In genomic region chr1:60179932-60180783, GRCm38 (mm10) we compare ENCODE assay signal across 8 mouse cellular contexts. TPM values are rescaled to one million over a fixed set of nuclear protein-coding genes. Genes with fewer than 3 reads are reported as not detected.
DNase-seq lines count a peak whose midpoint lies in the region; ATAC-seq lines count a peak whose summit lies in the region.

TSS of gene Nbeal1 (plus strand) at chr1:60180599.

- peak within 1 kb of the TSS; percentile 95 for H3K9ac ChIP-seq in heart, embryonic 13.5 days
- H3K9ac ChIP-seq in liver, embryonic 12.5 days, result peak within 1 kb of the TSS; percentile 93
- peak within 1 kb of the TSS; percentile 91 for H3K9ac ChIP-seq in stomach, embryonic 15.5 days

- no peaks in the 10 kb centered on the region for H3K9me3 ChIP-seq in heart, embryonic 13.5 days
- no peaks in the 10 kb centered on the region for H3K9me3 ChIP-seq in liver, embryonic 12.5 days (replicated peaks)
- no peaks in the 10 kb centered on the region for H3K9me3 ChIP-seq in stomach, embryonic 15.5 days

- no peaks in the 10 kb centered on the region for H3K4me1 ChIP-seq in brown adipose tissue, adult 24 weeks (ENCODE audit: control insufficient read depth, insufficient read depth, insufficient read length, low read length)
- peaks cover 17% of the 10 kb centered on the region for H3K4me1 ChIP-seq in heart, embryonic 13.5 days
- H3K4me1 ChIP-seq in liver, embryonic 12.5 days, result peaks cover 19% of the 10 kb centered on the region
- no peaks in the 10 kb centered on the region for H3K4me1 ChIP-seq in stomach, embryonic 15.5 days

- H3K27me3 ChIP-seq in heart, embryonic 13.5 days (replicated peaks), result no peaks in the 10 kb centered on the region
- H3K27me3 ChIP-seq in liver, embryonic 12.5 days (replicated peaks), result no peaks in the 10 kb centered on the region
- H3K27me3 ChIP-seq in stomach, embryonic 15.5 days (replicated peaks), result no peaks in the 10 kb centered on the region

- peak; percentile 96 for DNase-seq in CD4-positive, CD25-positive, alpha-beta regulatory T cell, adult 2 months (ENCODE audit: low read depth, low spot score)
- DNase-seq in fat pad, adult 2 months (ENCODE audit: extremely low read depth, low read depth, low spot score), result peak; percentile 19
- DNase-seq in kidney, postnatal 10 days, result peak; percentile 100
- DNase-seq in natural killer cell, adult 2 months (ENCODE audit: low spot score in 2 of 2), result peak; percentile 98 to 99

- peak within 1 kb of the TSS; percentile 93 for H3K4me3 ChIP-seq in brown adipose tissue, adult 24 weeks (ENCODE audit: insufficient read depth, low read depth, low read length)
- H3K4me3 ChIP-seq in heart, embryonic 13.5 days, result peak within 1 kb of the TSS; percentile 92
- peak within 1 kb of the TSS; percentile 88 for H3K4me3 ChIP-seq in liver, embryonic 12.5 days
- peak within 1 kb of the TSS; percentile 95 for H3K4me3 ChIP-seq in stomach, embryonic 15.5 days (replicated peaks)

- H3K4me2 ChIP-seq in heart, embryonic 13.5 days, result peak within 1 kb of the TSS; percentile 70
- peak within 1 kb of the TSS; percentile 94 for H3K4me2 ChIP-seq in liver, embryonic 12.5 days
- H3K4me2 ChIP-seq in stomach, embryonic 15.5 days, result peak within 1 kb of the TSS; percentile 57

- H3K27ac ChIP-seq in brown adipose tissue, adult 24 weeks (replicated peaks; ENCODE audit: low read depth, low read length), result peak within 1 kb of the TSS; percentile 99
- peak within 1 kb of the TSS; percentile 99 for H3K27ac ChIP-seq in heart, embryonic 13.5 days (replicated peaks)
- peak within 1 kb of the TSS; percentile 88 for H3K27ac ChIP-seq in liver, embryonic 12.5 days
- H3K27ac ChIP-seq in stomach, embryonic 15.5 days, result peak within 1 kb of the TSS; percentile 96

- ATAC-seq in heart, embryonic 13.5 days (ENCODE audit: extremely low read depth, insufficient number of reproducible peaks, low FRiP score, low TSS enrichment), result peak; percentile 99
- peak; percentile 99 for ATAC-seq in liver, embryonic 12.5 days
- ATAC-seq in stomach, embryonic 15.5 days (ENCODE audit: insufficient read depth, low FRiP score, low read depth), result peak; percentile 98

- H3K36me3 ChIP-seq in heart, embryonic 13.5 days, result 0 out of 2 replicates have a peak, but pooled peaks cover 4% of the 10 kb centered on the region
- H3K36me3 ChIP-seq in liver, embryonic 12.5 days, result no peaks in the 10 kb centered on the region
- H3K36me3 ChIP-seq in stomach, embryonic 15.5 days, result no peaks in the 10 kb centered on the region

- under 1% methylated on average over 71 of the region's 74 CpGs for WGBS in heart, embryonic 13.5 days
- under 1% methylated on average over 73 of the region's 74 CpGs for WGBS in liver, embryonic 12.5 days (ENCODE audit: insufficient replicate concordance)
- under 1% methylated on average over 53 of the region's 74 CpGs for WGBS in stomach, embryonic 15.5 days

RNA-seq across cellular contexts. Expression of gene Nbeal1, which starts in this region (rescaled TPM):
- 8.3 and 8.4 TPM in 2 replicates for polyA plus RNA-seq in brown adipose tissue, adult 24 weeks (2012; ENCODE audit: insufficient read depth, insufficient read length, missing spikeins)
- 6.0 and 6.1 TPM in 2 replicates for polyA plus RNA-seq in heart, embryonic 13.5 days (2015; fragmentation: Nextera tagmentation; extraction: Ambion mirVana)
- polyA plus RNA-seq in liver, embryonic 12.5 days (2016; fragmentation: Nextera tagmentation; extraction: Ambion mirVana), result 2.5 and 2.7 TPM in 2 replicates
- 7.8 and 8.4 TPM in 2 replicates for polyA plus RNA-seq in stomach, embryonic 15.5 days (2015; fragmentation: Nextera tagmentation; extraction: Ambion mirVana)

Comparison
In these comparisons a context has a peak if more than half of its experiments do, and no peak if none do; other contexts are left out.
1. Peak in every context shown above with its lines: DNase-seq, ATAC-seq, H3K4me3 ChIP-seq and H3K27ac ChIP-seq.
2. DNase-seq: peak in every context shown above with its lines; median percentile 100 in kidney, postnatal 10 days; 98 in natural killer cell, adult 2 months; 96 in CD4-positive, CD25-positive, alpha-beta regulatory T cell, adult 2 months; 19 in fat pad, adult 2 months.